Mouse (Mus musculus) cerebral cortex, adult 2 months (tissue): ENCODE data around the gene Adamtsl2.

Experiments
- WGBS: fragments of 180-500 bp; shearing (Covaris S2); methylation state at CpG from one replicate; pipeline ENCODE4 v1.1.7; 2018; 5-methylcytosine and 5-hydroxymethylcytosine counted together

Gene Adamtsl2

GRCm38 (mm10) chr2:27079152-27079584 is at the start of gene Adamtsl2:
TSS of gene Adamtsl2 (plus strand) at chr2:27079379.
- 12% methylated on average over 10 of the region's 10 CpGs for WGBS

GRCm38 (mm10) chr2:27032361-27032760 is 46.8 kb upstream of the Adamtsl2 start:
- 81% methylated on average over 2 of the region's 2 CpGs for WGBS

GRCm38 (mm10) chr2:27036003-27036402 is 43.2 kb upstream of the Adamtsl2 start:
- WGBS = 74% methylated on average over 3 of the region's 3 CpGs

- 80% methylated on average over 4 of the region's 4 CpGs for WGBS
Observed at GRCm38 (mm10) chr2:27037008-27037407, 42.2 kb upstream of the Adamtsl2 start.

GRCm38 (mm10) chr2:27038596-27038995 is 40.6 kb upstream of the Adamtsl2 start:
- whole genome bisulfite sequencing = 3% methylated on average over 3 of the region's 3 CpGs

- 13% methylated on average over 1 of the region's 1 CpGs for WGBS
Observed at GRCm38 (mm10) chr2:27039286-27039685, 39.9 kb upstream of the Adamtsl2 start.

- WGBS = 80% methylated on average over 8 of the region's 8 CpGs
Observed at GRCm38 (mm10) chr2:27042131-27042844, 36.9 kb upstream of the Adamtsl2 start.

GRCm38 (mm10) chr2:27043461-27043860 is 35.7 kb upstream of the Adamtsl2 start:
- 23% methylated on average over 3 of the region's 3 CpGs for WGBS

- WGBS = 74% methylated on average over 4 of the region's 4 CpGs
Observed at GRCm38 (mm10) chr2:27044166-27044565, 35.0 kb upstream of the Adamtsl2 start.

- 75% methylated on average over 3 of the region's 3 CpGs for WGBS
Observed at GRCm38 (mm10) chr2:27044641-27045040, 34.5 kb upstream of the Adamtsl2 start.

- 72% methylated on average over 8 of the region's 8 CpGs for WGBS
Observed at GRCm38 (mm10) chr2:27045979-27046770, 33.0 kb upstream of the Adamtsl2 start.

- 34% methylated on average over 6 of the region's 6 CpGs for WGBS
Observed at GRCm38 (mm10) chr2:27049408-27049807, 29.8 kb upstream of the Adamtsl2 start.

GRCm38 (mm10) chr2:27058251-27058650 is 20.9 kb upstream of the Adamtsl2 start:
- 53% methylated on average over 4 of the region's 4 CpGs for WGBS

- 29% methylated on average over 12 of the region's 12 CpGs for WGBS
Observed at GRCm38 (mm10) chr2:27058751-27059150, 20.4 kb upstream of the Adamtsl2 start.

GRCm38 (mm10) chr2:27059187-27059586 is 20.0 kb upstream of the Adamtsl2 start:
- 62% methylated on average over 9 of the region's 9 CpGs for WGBS

- 98% methylated on average over 2 of the region's 2 CpGs for WGBS
Observed at GRCm38 (mm10) chr2:27067124-27067523, 12.1 kb upstream of the Adamtsl2 start.

GRCm38 (mm10) chr2:27067996-27068395 is 11.2 kb upstream of the Adamtsl2 start:
- WGBS = 48% methylated on average over 2 of the region's 2 CpGs

GRCm38 (mm10) chr2:27069646-27070045 is 9.5 kb upstream of the Adamtsl2 start:
- 62% methylated on average over 3 of the region's 3 CpGs for WGBS

- 54% methylated on average over 2 of the region's 2 CpGs for WGBS
Observed at GRCm38 (mm10) chr2:27070247-27070813, 8.8 kb upstream of the Adamtsl2 start.

GRCm38 (mm10) chr2:27071137-27071536 is 8.0 kb upstream of the Adamtsl2 start:
- WGBS = 3% methylated on average over 4 of the region's 4 CpGs

- WGBS = 74% methylated on average over 2 of the region's 2 CpGs
Observed at GRCm38 (mm10) chr2:27071978-27072377, 7.2 kb upstream of the Adamtsl2 start, which contains the start of gene Mymk. TSS of gene Mymk (minus strand) at chr2:27072179.

GRCm38 (mm10) chr2:27073407-27073806 is 5.8 kb upstream of the Adamtsl2 start:
- WGBS = 82% methylated on average over 4 of the region's 4 CpGs
